Mouse (Mus musculus) heart, postnatal 0 days (tissue): ENCODE results near the gene Inpp5b.

ENCODE experiments used
- CTCF ChIP-seq: IDR thresholded peaks from 2 replicates; pipeline ENCODE4 v1.5.1; 2016; ENCODE audit warnings: antibody characterized with exemption, control low read depth, low read depth
- EP300 ChIP-seq: IDR thresholded peaks from 2 replicates; pipeline ENCODE4 v1.6.1; 2016; ENCODE audit warnings: antibody characterized with exemption, low read depth

GRCm38 (mm10) chr4:124737486-124737885 is 4.2 kb upstream of the Inpp5b start:
- no peak for TF ChIP-seq CTCF
- TF ChIP-seq EP300, result no peak
